Mouse (Mus musculus): Measurements from ENCODE around the gene Stat1. TPM values are rescaled to one million over a fixed set of nuclear protein-coding genes. Genes with fewer than 3 reads are reported as not detected.
A peak's percentile ranks its signal among the peaks of the same experiment; 100 is the strongest.

Stat1 gene
- polyA plus RNA-seq, 1 experiment from 2014 or later: 15.0 TPM

- Histone ChIP-seq H3K9ac (ENCODE audit: low read length) (no peak overlapping the region), H3K4me2 (no peak overlapping the region), H3K4me3 (ENCODE audit: low read depth, low read length) (no peak overlapping the region), H3K4me1 (ENCODE audit: control insufficient read depth, insufficient read depth, low read length) (no peaks in the 10 kb centered on the region), H3K27me3 (ENCODE audit: control insufficient read depth, insufficient read depth, low read length) (no peaks in the 10 kb centered on the region), H3K9me3 (ENCODE audit: control insufficient read depth, low read length) (no peaks in the 10 kb centered on the region), H3K36me3 (ENCODE audit: control insufficient read depth, insufficient read depth, low read length) (no peaks in the 10 kb centered on the region), H3K27ac (ENCODE audit: low read depth, low read length) (no peak overlapping the region)
- ATAC-seq (ENCODE audit: low FRiP score): no peak
- DNase-seq (ENCODE audit: low spot score, missing footprints): no peak
- 91% methylated on average over 11 of the region's 11 CpGs for WGBS
Observed at GRCm38 (mm10) chr1:52107206-52107605, 12.0 kb upstream of the Stat1 start.

GRCm38 (mm10) chr1:52111217-52111616 is 8.0 kb upstream of the Stat1 start:
- WGBS: 73% methylated on average over 3 of the region's 3 CpGs
- no peak overlapping the region for H3K9ac ChIP-seq (ENCODE audit: low read length)

GRCm38 (mm10) chr1:52112301-52112700 is 6.9 kb upstream of the Stat1 start:
- DNase-seq (ENCODE audit: low spot score, missing footprints) (no peak), ATAC-seq (ENCODE audit: low FRiP score) (no peak)
- H3K9me3 ChIP-seq (ENCODE audit: control insufficient read depth, low read length): no peaks in the 10 kb centered on the region
- no peaks in the 10 kb centered on the region for H3K27me3 ChIP-seq (ENCODE audit: control insufficient read depth, insufficient read depth, low read length)
- no peaks in the 10 kb centered on the region for H3K36me3 ChIP-seq (ENCODE audit: control insufficient read depth, insufficient read depth, low read length)
- H3K4me3 ChIP-seq (ENCODE audit: low read depth, low read length): no peak overlapping the region
- whole genome bisulfite sequencing: 90% methylated on average over 1 of the region's 1 CpGs
- no peak overlapping the region for H3K9ac ChIP-seq (ENCODE audit: low read length)
- H3K27ac ChIP-seq (ENCODE audit: low read depth, low read length): no peak overlapping the region
- no peak overlapping the region for H3K4me2 ChIP-seq
- peaks cover 4% of the 10 kb centered on the region; the same call in 1 of the 2 replicates for H3K4me1 ChIP-seq (ENCODE audit: control insufficient read depth, insufficient read depth, low read length)

More at GRCm38 (mm10) chr1:52111217-52111616, 8.0 kb upstream of the Stat1 start:
- no peak overlapping the region for H3K27ac ChIP-seq (ENCODE audit: low read depth, low read length)
- no peak overlapping the region for H3K4me3 ChIP-seq (ENCODE audit: low read depth, low read length)
- no peak overlapping the region for H3K4me2 ChIP-seq
- DNase-seq (ENCODE audit: low spot score, missing footprints): no peak
- no peaks in the 10 kb centered on the region for H3K9me3 ChIP-seq (ENCODE audit: control insufficient read depth, low read length)
- ATAC-seq (ENCODE audit: low FRiP score): no peak
- peaks cover 4% of the 10 kb centered on the region; the same call in 1 of the 2 replicates for H3K4me1 ChIP-seq (ENCODE audit: control insufficient read depth, insufficient read depth, low read length)
- H3K36me3 ChIP-seq (ENCODE audit: control insufficient read depth, insufficient read depth, low read length): no peaks in the 10 kb centered on the region
- H3K27me3 ChIP-seq (ENCODE audit: control insufficient read depth, insufficient read depth, low read length): no peaks in the 10 kb centered on the region

- Histone ChIP-seq H3K36me3 (ENCODE audit: control insufficient read depth, insufficient read depth, low read length) (no peaks in the 10 kb centered on the region), H3K4me1 (ENCODE audit: control insufficient read depth, insufficient read depth, low read length) (peaks cover 4% of the 10 kb centered on the region; the same call in 1 of the 2 replicates), H3K27me3 (ENCODE audit: control insufficient read depth, insufficient read depth, low read length) (no peaks in the 10 kb centered on the region), H3K9ac (ENCODE audit: low read length) (peak overlapping the region; percentile 69), H3K4me2 (peak overlapping the region; percentile 62), H3K9me3 (ENCODE audit: control insufficient read depth, low read length) (no peaks in the 10 kb centered on the region), H3K4me3 (ENCODE audit: low read depth, low read length) (peak overlapping the region; percentile 29; the same call in 1 of the 2 replicates), H3K27ac (ENCODE audit: low read depth, low read length) (0 out of 2 replicates have a peak overlapping the region, but pooled peaks have one; percentile 35)
- 26% methylated on average over 7 of the region's 7 CpGs for WGBS
- no peak for DNase-seq (ENCODE audit: low spot score, missing footprints)
- peak; percentile 49 for ATAC-seq (ENCODE audit: low FRiP score)
Observed at GRCm38 (mm10) chr1:52113067-52113665, 6.1 kb upstream of the Stat1 start.

- Histone ChIP-seq H3K27ac (ENCODE audit: low read depth, low read length) (no peak overlapping the region), H3K4me2 (peak overlapping the region; percentile 62), H3K4me3 (ENCODE audit: low read depth, low read length) (peak overlapping the region; percentile 29; the same call in 1 of the 2 replicates), H3K4me1 (ENCODE audit: control insufficient read depth, insufficient read depth, low read length) (peaks cover 4% of the 10 kb centered on the region; the same call in 1 of the 2 replicates), H3K9ac (ENCODE audit: low read length) (peak overlapping the region; percentile 69), H3K27me3 (ENCODE audit: control insufficient read depth, insufficient read depth, low read length) (no peaks in the 10 kb centered on the region), H3K9me3 (ENCODE audit: control insufficient read depth, low read length) (no peaks in the 10 kb centered on the region), H3K36me3 (ENCODE audit: control insufficient read depth, insufficient read depth, low read length) (no peaks in the 10 kb centered on the region)
- WGBS: 1% methylated on average over 31 of the region's 32 CpGs
- DNase-seq (ENCODE audit: low spot score, missing footprints): peak; percentile 100
- ATAC-seq (ENCODE audit: low FRiP score): peak; percentile 97
Observed at GRCm38 (mm10) chr1:52113666-52114069, 5.6 kb upstream of the Stat1 start.

GRCm38 (mm10) chr1:52116441-52116840 is 2.8 kb upstream of the Stat1 start:
- H3K9me3 ChIP-seq (ENCODE audit: control insufficient read depth, low read length): no peaks in the 10 kb centered on the region
- no peak overlapping the region for H3K9ac ChIP-seq (ENCODE audit: low read length)
- H3K4me2 ChIP-seq: no peak overlapping the region
- DNase-seq (ENCODE audit: low spot score, missing footprints): no peak
- no peaks in the 10 kb centered on the region for H3K27me3 ChIP-seq (ENCODE audit: control insufficient read depth, insufficient read depth, low read length)
- no peaks in the 10 kb centered on the region for H3K36me3 ChIP-seq (ENCODE audit: control insufficient read depth, insufficient read depth, low read length)
- no peak overlapping the region for H3K27ac ChIP-seq (ENCODE audit: low read depth, low read length)
- ATAC-seq (ENCODE audit: low FRiP score): no peak
- no peak overlapping the region for H3K4me3 ChIP-seq (ENCODE audit: low read depth, low read length)
- WGBS: 81% methylated on average over 3 of the region's 3 CpGs
- H3K4me1 ChIP-seq (ENCODE audit: control insufficient read depth, insufficient read depth, low read length): peaks cover 4% of the 10 kb centered on the region; the same call in 1 of the 2 replicates

DNA sequence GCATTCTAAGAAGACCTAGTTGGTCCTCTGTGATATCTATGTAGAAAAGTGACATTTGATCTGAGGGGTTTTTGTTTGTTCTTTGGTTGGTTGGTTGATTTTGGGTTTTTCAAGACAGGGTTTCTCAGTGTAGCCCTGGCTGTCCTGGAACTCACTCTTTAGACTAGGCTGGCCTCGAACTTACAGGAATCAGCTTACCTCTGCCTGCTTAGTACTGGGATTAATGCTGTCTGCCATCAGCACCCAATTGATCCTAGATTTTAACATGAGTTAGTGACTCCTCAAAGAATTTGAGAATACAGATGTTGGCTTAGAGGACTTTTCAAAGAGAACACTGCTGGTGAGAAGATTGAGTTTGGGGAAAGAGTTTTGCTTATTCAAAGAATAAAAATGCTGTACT is 1.5 kb upstream of the Stat1 start:
- WGBS: 92% methylated on average over 1 of the region's 1 CpGs
- ATAC-seq (ENCODE audit: low FRiP score): no peak
- no peak overlapping the region for H3K27ac ChIP-seq (ENCODE audit: low read depth, low read length)
- no peaks in the 10 kb centered on the region for H3K27me3 ChIP-seq (ENCODE audit: control insufficient read depth, insufficient read depth, low read length)
- H3K9ac ChIP-seq (ENCODE audit: low read length): no peak overlapping the region
- H3K4me2 ChIP-seq: no peak overlapping the region
- no peak overlapping the region for H3K4me3 ChIP-seq (ENCODE audit: low read depth, low read length)
- no peak for DNase-seq (ENCODE audit: low spot score, missing footprints)
- H3K36me3 ChIP-seq (ENCODE audit: control insufficient read depth, insufficient read depth, low read length): no peaks in the 10 kb centered on the region
- peaks cover 4% of the 10 kb centered on the region; the same call in 1 of the 2 replicates for H3K4me1 ChIP-seq (ENCODE audit: control insufficient read depth, insufficient read depth, low read length)
- H3K9me3 ChIP-seq (ENCODE audit: control insufficient read depth, low read length): no peaks in the 10 kb centered on the region

DNA sequence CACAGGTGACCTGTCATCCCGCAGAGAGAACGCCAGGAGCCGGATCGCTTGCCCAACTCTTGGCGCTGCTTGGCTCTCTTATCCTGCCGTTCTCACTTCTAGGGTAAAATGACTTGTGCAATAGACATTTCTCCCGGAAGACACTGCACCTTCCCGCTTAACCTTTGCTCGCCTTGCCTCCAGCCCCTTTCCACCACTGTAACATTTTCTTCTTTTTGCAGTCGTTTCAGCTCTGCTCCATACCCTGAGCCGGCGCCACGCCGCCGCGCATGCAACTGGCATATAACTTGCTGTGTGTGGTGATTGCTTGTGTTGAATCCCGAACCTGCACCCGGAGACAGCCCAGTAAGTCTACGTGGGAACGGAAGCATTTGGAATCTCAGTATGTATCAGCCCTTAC is 451 bp downstream of the Stat1 start:
- H3K4me1 ChIP-seq (ENCODE audit: control insufficient read depth, insufficient read depth, low read length): no peaks in the 10 kb centered on the region
- H3K9me3 ChIP-seq (ENCODE audit: control insufficient read depth, low read length): no peaks in the 10 kb centered on the region
- peak overlapping the region; percentile 96 for H3K4me2 ChIP-seq
- ATAC-seq (ENCODE audit: low FRiP score): peak; percentile 43
- 1% methylated on average over 20 of the region's 20 CpGs for WGBS
- H3K36me3 ChIP-seq (ENCODE audit: control insufficient read depth, insufficient read depth, low read length): no peaks in the 10 kb centered on the region
- H3K27ac ChIP-seq (ENCODE audit: low read depth, low read length): no peak overlapping the region
- H3K27me3 ChIP-seq (ENCODE audit: control insufficient read depth, insufficient read depth, low read length): no peaks in the 10 kb centered on the region
- DNase-seq (ENCODE audit: low spot score, missing footprints): no peak
- H3K9ac ChIP-seq (ENCODE audit: low read length): peak overlapping the region; percentile 71
- H3K4me3 ChIP-seq (ENCODE audit: low read depth, low read length): peak overlapping the region; percentile 85

- Histone ChIP-seq H3K9ac (ENCODE audit: low read length) (peak overlapping the region; percentile 6), H3K27ac (ENCODE audit: low read depth, low read length) (no peak overlapping the region), H3K27me3 (ENCODE audit: control insufficient read depth, insufficient read depth, low read length) (no peaks in the 10 kb centered on the region), H3K4me1 (ENCODE audit: control insufficient read depth, insufficient read depth, low read length) (no peaks in the 10 kb centered on the region), H3K4me2 (peak overlapping the region; percentile 96), H3K36me3 (ENCODE audit: control insufficient read depth, insufficient read depth, low read length) (no peaks in the 10 kb centered on the region), H3K9me3 (ENCODE audit: control insufficient read depth, low read length) (no peaks in the 10 kb centered on the region), H3K4me3 (ENCODE audit: low read depth, low read length) (peak overlapping the region; percentile 85)
- DNase-seq (ENCODE audit: low spot score, missing footprints) (no peak), ATAC-seq (ENCODE audit: low FRiP score) (no peak)
- 38% methylated on average over 10 of the region's 10 CpGs for WGBS
Observed at GRCm38 (mm10) chr1:52120191-52120590, 951 bp downstream of the Stat1 start.
